Mouse (Mus musculus) heart, adult 2 months (tissue): ENCODE data around the gene Mob3b.

ENCODE experiments used
- CTCF ChIP-seq: fragments of 200-600 bp; IDR thresholded peaks from 2 replicates; pipeline ENCODE4 v1.8.1; 2022; ENCODE audit warnings: antibody characterized with exemption, mild to moderate bottlenecking, moderate library complexity
- POLR2A ChIP-seq: fragments of 200-500 bp; IDR thresholded peaks from 2 replicates; pipeline ENCODE4 v1.6.1; 2011; ENCODE audit warnings: mild to moderate bottlenecking, low read depth, low read length, control low read depth; ENCODE audit not compliant: insufficient read depth

DNA sequence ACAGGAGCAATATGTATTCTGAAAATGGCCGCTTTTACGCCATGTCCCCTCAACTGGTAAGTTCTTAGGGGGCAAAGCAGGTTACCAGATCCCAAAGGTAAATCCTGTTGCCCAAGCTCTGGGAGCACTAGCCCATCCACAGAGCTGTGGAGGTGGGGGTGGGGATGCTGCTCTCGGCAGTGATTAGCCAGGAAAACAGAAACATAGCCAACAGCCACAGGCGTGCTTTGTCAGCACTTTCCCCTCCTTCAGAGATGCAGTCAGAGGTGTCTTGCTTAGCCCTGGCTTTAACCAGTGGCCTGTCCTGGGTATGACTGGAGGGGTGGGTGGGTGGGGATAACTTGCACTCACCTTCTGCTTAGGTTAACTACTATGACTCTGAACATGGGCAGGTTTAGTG, 91.1 kb downstream of the Mob3b start:
- no peak for TF ChIP-seq POLR2A
- TF ChIP-seq CTCF: no peak
